Mouse (Mus musculus): ENCODE results near the gene Ccdc33. TPM values are rescaled to one million over a fixed set of nuclear protein-coding genes. Genes with fewer than 3 reads are reported as not detected.

Ccdc33 gene
- polyA plus RNA-seq, 1 experiment from 2014 or later, result not detected

GRCm38 (mm10) chr9:58049861-58050260, 68.8 kb downstream of the Ccdc33 start:
- H3K4me3 ChIP-seq (replicated peaks; ENCODE audit: low read length), result no peak overlapping the region
- no peak for ATAC-seq (ENCODE audit: insufficient read depth, low FRiP score)
- no peaks in the 10 kb centered on the region for H3K36me3 ChIP-seq (ENCODE audit: control insufficient read depth, insufficient read depth, low read length)
- no peak overlapping the region for H3K27ac ChIP-seq (ENCODE audit: low read length)
- H3K9me3 ChIP-seq (replicated peaks; ENCODE audit: control insufficient read depth, low read length), result no peaks in the 10 kb centered on the region
- WGBS, result 61% methylated on average over 7 of the region's 7 CpGs
- H3K9ac ChIP-seq (ENCODE audit: low read length), result no peak overlapping the region
- H3K27me3 ChIP-seq (ENCODE audit: control insufficient read depth, insufficient read depth, low read length), result peaks cover 2% of the 10 kb centered on the region; the same call in 1 of the 2 replicates
- H3K4me2 ChIP-seq (ENCODE audit: low read depth, low read length), result no peak overlapping the region
- H3K4me1 ChIP-seq (ENCODE audit: control insufficient read depth, insufficient read depth, low read length), result no peaks in the 10 kb centered on the region

GRCm38 (mm10) chr9:58049186-58049585, 69.4 kb downstream of the Ccdc33 start:
- peaks cover 2% of the 10 kb centered on the region; the same call in 1 of the 2 replicates for H3K27me3 ChIP-seq (ENCODE audit: control insufficient read depth, insufficient read depth, low read length)
- H3K4me2 ChIP-seq (ENCODE audit: low read depth, low read length), result no peak overlapping the region
- no peaks in the 10 kb centered on the region for H3K36me3 ChIP-seq (ENCODE audit: control insufficient read depth, insufficient read depth, low read length)
- no peak overlapping the region for H3K4me3 ChIP-seq (replicated peaks; ENCODE audit: low read length)
- H3K9me3 ChIP-seq (replicated peaks; ENCODE audit: control insufficient read depth, low read length), result no peaks in the 10 kb centered on the region
- ATAC-seq (ENCODE audit: insufficient read depth, low FRiP score), result no peak
- H3K9ac ChIP-seq (ENCODE audit: low read length), result no peak overlapping the region
- H3K27ac ChIP-seq (ENCODE audit: low read length), result no peak overlapping the region
- WGBS, result 62% methylated on average over 6 of the region's 6 CpGs
- no peaks in the 10 kb centered on the region for H3K4me1 ChIP-seq (ENCODE audit: control insufficient read depth, insufficient read depth, low read length)

DNA sequence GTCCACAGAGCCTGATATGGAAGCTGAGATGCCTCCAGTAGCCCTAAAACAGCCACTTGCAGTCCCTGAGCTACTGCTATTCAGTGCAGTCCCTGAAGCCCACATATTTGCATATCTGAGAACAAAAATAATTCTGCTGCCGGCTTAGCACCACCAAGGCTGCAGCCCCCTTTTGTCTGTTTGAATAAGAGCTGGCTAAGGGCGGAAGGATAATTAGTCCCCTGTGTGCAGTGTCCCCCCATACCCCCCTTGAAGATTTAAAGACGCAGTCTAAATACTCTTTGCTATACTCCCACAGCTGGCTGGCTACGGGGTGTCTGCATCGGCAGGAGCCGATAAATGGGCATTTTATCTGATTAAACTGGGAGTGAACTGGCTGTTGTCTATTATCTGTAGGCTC, 70.0 kb downstream of the Ccdc33 start:
- Histone ChIP-seq H3K4me1 (ENCODE audit: control insufficient read depth, insufficient read depth, low read length) (no peaks in the 10 kb centered on the region), H3K36me3 (ENCODE audit: control insufficient read depth, insufficient read depth, low read length) (no peaks in the 10 kb centered on the region), H3K9me3 (replicated peaks; ENCODE audit: control insufficient read depth, low read length) (no peaks in the 10 kb centered on the region), H3K27ac (ENCODE audit: low read length) (no peak overlapping the region), H3K9ac (ENCODE audit: low read length) (no peak overlapping the region), H3K4me3 (replicated peaks; ENCODE audit: low read length) (no peak overlapping the region), H3K4me2 (ENCODE audit: low read depth, low read length) (no peak overlapping the region), H3K27me3 (ENCODE audit: control insufficient read depth, insufficient read depth, low read length) (peaks cover 2% of the 10 kb centered on the region; the same call in 1 of the 2 replicates)
- no peak for ATAC-seq (ENCODE audit: insufficient read depth, low FRiP score)
- 14% methylated on average over 6 of the region's 6 CpGs for WGBS

GRCm38 (mm10) chr9:58047061-58047460, 71.6 kb downstream of the Ccdc33 start:
- 65% methylated on average over 10 of the region's 10 CpGs for WGBS
- peaks cover 2% of the 10 kb centered on the region; the same call in 1 of the 2 replicates for H3K27me3 ChIP-seq (ENCODE audit: control insufficient read depth, insufficient read depth, low read length)
- H3K4me2 ChIP-seq (ENCODE audit: low read depth, low read length), result no peak overlapping the region
- no peak for ATAC-seq (ENCODE audit: insufficient read depth, low FRiP score)
- no peaks in the 10 kb centered on the region for H3K36me3 ChIP-seq (ENCODE audit: control insufficient read depth, insufficient read depth, low read length)
- no peak overlapping the region for H3K4me3 ChIP-seq (replicated peaks; ENCODE audit: low read length)
- H3K4me1 ChIP-seq (ENCODE audit: control insufficient read depth, insufficient read depth, low read length), result no peaks in the 10 kb centered on the region
- H3K27ac ChIP-seq (ENCODE audit: low read length), result no peak overlapping the region
- no peaks in the 10 kb centered on the region for H3K9me3 ChIP-seq (replicated peaks; ENCODE audit: control insufficient read depth, low read length)
- no peak overlapping the region for H3K9ac ChIP-seq (ENCODE audit: low read length)

DNA sequence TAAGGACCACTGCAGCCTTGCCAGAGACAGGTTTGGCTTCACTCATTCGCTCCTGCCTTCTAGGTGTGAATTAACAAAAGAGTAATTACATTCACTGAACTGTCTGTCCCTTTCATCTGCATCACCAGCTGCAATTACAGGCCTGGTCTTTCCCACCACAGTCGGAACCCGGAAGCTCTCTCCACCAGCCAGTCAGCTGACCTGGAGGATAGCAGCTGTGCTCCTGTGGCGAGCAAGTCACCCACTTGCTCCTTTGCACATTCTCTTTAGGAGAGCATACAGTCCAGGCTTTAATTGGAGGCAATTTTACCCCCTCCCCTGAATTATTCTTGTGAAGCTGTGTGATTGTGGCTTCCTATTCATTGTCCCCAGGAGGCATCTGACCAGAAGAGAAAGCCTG, 73.0 kb downstream of the Ccdc33 start:
- H3K27me3 ChIP-seq (ENCODE audit: control insufficient read depth, insufficient read depth, low read length), result peaks cover 2% of the 10 kb centered on the region; the same call in 1 of the 2 replicates
- no peak overlapping the region for H3K27ac ChIP-seq (ENCODE audit: low read length)
- H3K36me3 ChIP-seq (ENCODE audit: control insufficient read depth, insufficient read depth, low read length), result no peaks in the 10 kb centered on the region
- no peak overlapping the region for H3K4me2 ChIP-seq (ENCODE audit: low read depth, low read length)
- no peak overlapping the region for H3K4me3 ChIP-seq (replicated peaks; ENCODE audit: low read length)
- no peak for ATAC-seq (ENCODE audit: insufficient read depth, low FRiP score)
- H3K4me1 ChIP-seq (ENCODE audit: control insufficient read depth, insufficient read depth, low read length), result no peaks in the 10 kb centered on the region
- no peak overlapping the region for H3K9ac ChIP-seq (ENCODE audit: low read length)
- no peaks in the 10 kb centered on the region for H3K9me3 ChIP-seq (replicated peaks; ENCODE audit: control insufficient read depth, low read length)
- WGBS, result 43% methylated on average over 4 of the region's 4 CpGs

- no peak overlapping the region for H3K9ac ChIP-seq (ENCODE audit: low read length)
- no peaks in the 10 kb centered on the region for H3K27me3 ChIP-seq (ENCODE audit: control insufficient read depth, insufficient read depth, low read length)
- 44% methylated on average over 10 of the region's 10 CpGs for WGBS
- ATAC-seq (ENCODE audit: insufficient read depth, low FRiP score), result no peak
- H3K27ac ChIP-seq (ENCODE audit: low read length), result no peak overlapping the region
- H3K9me3 ChIP-seq (replicated peaks; ENCODE audit: control insufficient read depth, low read length), result no peaks in the 10 kb centered on the region
- H3K36me3 ChIP-seq (ENCODE audit: control insufficient read depth, insufficient read depth, low read length), result no peaks in the 10 kb centered on the region
- no peak overlapping the region for H3K4me3 ChIP-seq (replicated peaks; ENCODE audit: low read length)
- 0 out of 2 replicates have a peak, but pooled peaks cover 1% of the 10 kb centered on the region for H3K4me1 ChIP-seq (ENCODE audit: control insufficient read depth, insufficient read depth, low read length)
- H3K4me2 ChIP-seq (ENCODE audit: low read depth, low read length), result no peak overlapping the region
Measured at GRCm38 (mm10) chr9:58044828-58045227, 73.8 kb downstream of the Ccdc33 start.

GRCm38 (mm10) chr9:58043496-58044017, 75.1 kb downstream of the Ccdc33 start:
- H3K36me3 ChIP-seq (ENCODE audit: control insufficient read depth, insufficient read depth, low read length), result no peaks in the 10 kb centered on the region
- no peak overlapping the region for H3K27ac ChIP-seq (ENCODE audit: low read length)
- no peak for ATAC-seq (ENCODE audit: insufficient read depth, low FRiP score)
- no peak overlapping the region for H3K4me2 ChIP-seq (ENCODE audit: low read depth, low read length)
- H3K9ac ChIP-seq (ENCODE audit: low read length), result no peak overlapping the region
- H3K27me3 ChIP-seq (ENCODE audit: control insufficient read depth, insufficient read depth, low read length), result no peaks in the 10 kb centered on the region
- H3K4me1 ChIP-seq (ENCODE audit: control insufficient read depth, insufficient read depth, low read length), result 0 out of 2 replicates have a peak, but pooled peaks cover 2% of the 10 kb centered on the region
- H3K9me3 ChIP-seq (replicated peaks; ENCODE audit: control insufficient read depth, low read length), result no peaks in the 10 kb centered on the region
- 78% methylated on average over 10 of the region's 10 CpGs for WGBS
- H3K4me3 ChIP-seq (replicated peaks; ENCODE audit: low read length), result no peak overlapping the region

DNA sequence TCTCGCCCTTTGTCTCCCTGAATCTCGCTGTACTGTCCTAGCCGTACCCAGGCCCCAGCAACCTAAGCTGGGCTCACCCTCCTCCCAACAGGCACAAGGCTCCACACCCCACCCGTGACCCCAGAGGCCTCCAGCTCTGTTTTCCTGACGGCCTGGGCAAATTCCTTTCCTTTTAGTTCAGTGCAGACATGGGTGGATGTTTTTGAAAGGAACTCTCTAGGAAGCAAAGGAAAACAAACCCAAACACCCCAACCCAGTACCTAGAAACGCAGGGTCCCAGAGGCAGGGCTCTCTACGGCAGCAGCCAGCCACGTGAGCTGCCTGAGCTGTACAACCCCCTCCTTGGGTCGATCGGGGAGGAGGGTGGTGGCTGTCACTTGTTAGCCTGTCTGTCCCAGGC, 76.2 kb downstream of the Ccdc33 start:
- Histone ChIP-seq H3K9me3 (replicated peaks; ENCODE audit: control insufficient read depth, low read length) (no peaks in the 10 kb centered on the region), H3K4me1 (ENCODE audit: control insufficient read depth, insufficient read depth, low read length) (0 out of 2 replicates have a peak, but pooled peaks cover 2% of the 10 kb centered on the region), H3K27ac (ENCODE audit: low read length) (no peak overlapping the region), H3K36me3 (ENCODE audit: control insufficient read depth, insufficient read depth, low read length) (no peaks in the 10 kb centered on the region), H3K4me2 (ENCODE audit: low read depth, low read length) (no peak overlapping the region), H3K4me3 (replicated peaks; ENCODE audit: low read length) (no peak overlapping the region), H3K27me3 (ENCODE audit: control insufficient read depth, insufficient read depth, low read length) (0 out of 2 replicates have a peak, but pooled peaks cover 2% of the 10 kb centered on the region), H3K9ac (ENCODE audit: low read length) (peak overlapping the region; percentile 28; the same call in 1 of the 2 replicates)
- WGBS, result 38% methylated on average over 10 of the region's 10 CpGs
- no peak for ATAC-seq (ENCODE audit: insufficient read depth, low FRiP score)

DNA sequence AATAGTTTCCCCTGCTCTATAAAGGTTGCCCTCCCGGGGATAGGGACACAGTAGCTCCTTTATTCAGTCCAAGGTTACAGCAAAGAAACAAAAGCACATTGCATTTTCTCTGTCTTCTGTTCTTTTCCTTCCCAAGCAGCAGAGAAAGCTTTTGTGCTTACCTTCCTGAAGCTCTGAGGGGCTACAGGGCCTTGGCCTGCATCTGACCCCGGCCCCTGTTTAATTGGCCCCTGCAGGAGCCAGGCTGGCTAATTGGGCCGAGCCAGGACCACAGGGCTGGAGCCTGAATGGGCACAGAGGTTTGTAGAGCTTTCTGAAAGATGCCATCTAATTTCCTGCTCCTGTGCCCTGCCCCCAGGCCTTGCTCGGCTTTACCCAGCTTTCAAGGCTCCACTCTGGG, 77.6 kb downstream of the Ccdc33 start:
- 0 out of 2 replicates have a peak, but pooled peaks cover 2% of the 10 kb centered on the region for H3K27me3 ChIP-seq (ENCODE audit: control insufficient read depth, insufficient read depth, low read length)
- H3K9ac ChIP-seq (ENCODE audit: low read length), result no peak overlapping the region
- no peaks in the 10 kb centered on the region for H3K36me3 ChIP-seq (ENCODE audit: control insufficient read depth, insufficient read depth, low read length)
- no peak overlapping the region for H3K4me2 ChIP-seq (ENCODE audit: low read depth, low read length)
- H3K4me1 ChIP-seq (ENCODE audit: control insufficient read depth, insufficient read depth, low read length), result 0 out of 2 replicates have a peak, but pooled peaks cover 2% of the 10 kb centered on the region
- ATAC-seq (ENCODE audit: insufficient read depth, low FRiP score), result no peak
- H3K9me3 ChIP-seq (replicated peaks; ENCODE audit: control insufficient read depth, low read length), result no peaks in the 10 kb centered on the region
- WGBS, result 50% methylated on average over 4 of the region's 4 CpGs
- H3K27ac ChIP-seq (ENCODE audit: low read length), result no peak overlapping the region
- no peak overlapping the region for H3K4me3 ChIP-seq (replicated peaks; ENCODE audit: low read length)
